Mouse (Mus musculus) cerebellum, postnatal 14 days (tissue): Measurements from ENCODE around the gene Cenpp.
"Not testable (repeated sequence)": the region's sequence is repeated elsewhere in the genome, so short reads cannot be mapped to it uniquely, and the experiment has no call there.

Experiments
- DNase-seq, 2 experiments: peaks; one replicate each; pipeline ENCODE4 v3.0.0; 2021; ENCODE audit warnings: mixed read lengths in 2 of 2

Cenpp gene

DNA sequence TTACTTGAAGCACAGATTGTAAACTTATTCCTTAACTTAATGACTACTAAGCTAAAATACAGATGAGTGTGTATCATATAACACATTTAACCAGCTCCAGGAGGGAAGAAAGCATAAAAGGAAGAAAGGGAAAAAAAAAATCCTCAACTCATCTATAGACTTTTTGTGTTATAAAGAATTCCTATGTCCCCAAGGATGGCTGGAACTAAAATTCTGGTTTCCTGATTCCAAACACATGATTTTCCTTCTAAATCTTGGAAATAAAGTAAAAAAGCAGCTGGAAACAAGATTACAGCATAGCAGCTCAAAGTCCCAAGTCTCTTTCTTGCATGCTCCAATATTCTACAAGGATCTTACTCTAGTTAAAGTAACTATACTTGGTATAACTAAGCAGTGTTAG, 49.0 kb downstream of the Cenpp start:
- no peak for DNase-seq

DNA sequence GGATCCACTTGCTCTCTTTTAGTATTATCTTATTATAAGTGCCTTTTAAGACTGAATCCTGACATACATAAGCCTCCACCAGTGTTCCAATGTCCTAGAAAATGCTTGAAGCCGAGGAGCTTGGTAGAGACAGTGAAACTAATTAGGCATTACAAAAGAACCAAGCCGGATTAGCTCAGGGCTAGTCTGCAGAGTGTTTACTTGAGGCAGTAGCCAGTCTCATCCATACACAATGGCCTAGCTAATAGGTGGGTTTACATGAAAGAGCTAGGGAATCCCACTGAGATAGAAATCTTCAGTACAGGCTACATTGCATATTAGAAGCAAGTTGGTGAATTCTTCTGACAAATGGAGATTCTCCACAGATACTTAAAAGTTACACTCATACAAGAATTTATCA, 50.0 kb downstream of the Cenpp start:
- DNase-seq: not testable (repeated sequence)

DNA sequence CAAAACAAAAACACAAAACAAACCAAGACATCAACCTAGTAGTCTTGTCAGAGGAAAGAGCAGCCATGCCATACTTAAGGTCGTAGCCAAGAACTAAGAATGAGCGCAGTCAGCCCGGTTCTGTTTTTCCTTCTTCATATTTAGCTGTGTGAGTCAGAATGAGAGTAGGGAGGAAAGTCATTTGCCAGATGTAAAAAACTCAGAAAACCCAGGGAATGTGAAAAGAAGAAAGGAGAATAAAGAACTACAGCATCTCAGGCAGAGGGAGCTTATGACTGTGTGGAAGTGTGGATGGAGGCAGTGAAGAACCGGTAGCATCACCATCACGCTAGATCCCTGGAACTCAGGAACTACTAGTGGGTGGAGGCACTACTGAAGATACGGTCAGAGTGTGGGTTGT, 66.5 kb downstream of the Cenpp start:
- no peak for DNase-seq

DNA sequence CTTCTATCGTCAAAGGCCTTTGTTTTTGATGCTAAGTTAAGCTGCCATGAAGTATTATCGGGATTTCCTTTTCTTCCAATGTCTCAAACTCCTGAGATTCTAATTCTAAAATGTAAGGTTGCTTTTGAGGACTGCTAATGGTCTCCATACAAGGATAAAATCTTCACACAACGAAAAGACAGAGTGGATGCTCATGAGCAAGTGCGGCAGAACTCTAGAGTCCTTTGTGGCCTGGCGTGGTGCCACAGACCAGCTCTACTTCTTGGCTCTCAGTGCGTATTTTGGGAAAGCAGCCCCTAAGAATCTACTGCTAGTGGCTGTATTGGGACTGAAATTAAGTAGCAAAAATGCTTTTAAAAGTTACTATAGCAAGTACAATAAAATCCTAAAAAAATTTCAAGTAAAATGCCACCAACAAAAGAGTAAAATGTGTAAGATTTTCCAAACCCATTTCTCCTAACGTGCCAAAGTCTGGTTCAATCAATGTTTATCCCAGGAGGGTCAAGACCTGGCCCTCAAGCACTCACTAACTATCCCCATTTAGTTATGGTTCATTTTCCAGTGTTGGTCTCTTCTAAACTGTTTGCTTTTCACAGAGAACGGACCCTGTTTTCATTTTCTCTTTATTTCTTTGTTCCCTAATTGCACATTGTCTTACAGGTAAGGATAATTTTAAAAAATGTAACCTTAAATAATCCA, 68.1 kb downstream of the Cenpp start:
- peak; percentile 8 to 13 for DNase-seq

DNA sequence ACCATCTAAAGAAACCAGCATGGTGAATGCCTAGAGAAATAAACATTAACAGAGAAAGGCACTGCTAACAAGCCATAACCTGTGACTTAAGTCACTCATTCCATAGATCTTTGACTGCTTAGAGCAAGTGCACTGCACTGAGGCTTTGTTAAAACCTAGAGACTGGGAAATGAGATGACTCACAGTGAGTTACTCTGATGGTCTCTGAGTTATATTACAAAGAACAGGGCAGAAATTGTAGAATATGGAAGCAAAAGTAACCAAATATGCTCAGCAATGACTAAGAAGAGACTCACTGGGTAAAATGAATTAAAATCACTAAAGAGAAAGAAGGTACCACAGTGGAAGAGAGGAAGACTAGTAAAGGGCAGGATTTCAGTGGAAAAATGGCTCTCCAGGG, 68.7 kb downstream of the Cenpp start:
- no peak for DNase-seq

DNA sequence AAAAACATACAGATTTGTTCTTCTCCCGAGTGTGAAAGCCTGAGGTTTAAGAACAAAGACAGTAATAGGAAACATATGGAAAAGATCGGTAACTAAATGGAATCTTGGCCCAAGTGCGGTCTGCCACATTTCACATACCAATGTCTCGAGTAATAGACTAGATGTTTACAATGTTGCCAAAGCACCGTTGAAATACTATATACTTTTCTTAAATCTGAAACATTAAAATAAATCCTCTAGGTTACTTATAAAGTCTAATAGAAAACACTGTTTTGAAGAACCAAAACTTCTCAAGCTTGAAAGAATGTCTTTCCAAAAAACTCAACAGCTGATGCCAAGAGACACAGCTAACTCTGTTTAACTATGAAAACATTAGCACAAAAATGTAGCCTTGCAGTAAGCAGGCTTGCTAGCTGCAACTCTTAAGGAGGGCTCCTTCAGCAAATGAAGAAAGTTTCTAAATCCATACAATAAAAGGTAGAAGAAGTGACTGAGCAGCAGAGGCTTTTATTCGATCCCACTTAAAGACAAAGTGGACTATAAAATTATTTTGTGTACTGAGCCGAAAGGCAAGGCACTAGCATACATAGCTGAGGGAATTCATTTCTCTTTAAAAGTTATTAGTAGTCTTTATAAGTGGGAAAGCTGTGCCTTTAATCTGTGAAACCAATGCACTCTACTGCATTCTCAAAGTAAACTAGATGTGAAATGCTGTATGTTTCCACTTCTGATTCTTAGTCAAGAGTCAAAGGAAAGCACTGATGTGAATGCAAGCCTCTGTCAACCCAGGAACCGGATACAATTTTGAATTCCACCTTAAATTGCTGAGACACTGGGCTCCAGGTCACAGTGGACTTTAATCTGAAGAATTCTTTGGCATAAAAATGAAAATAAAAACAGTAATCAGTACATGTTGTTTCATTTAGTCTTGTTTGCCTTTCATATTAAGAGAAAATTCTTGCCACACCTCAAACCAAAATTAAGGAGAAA, 70.7 kb downstream of the Cenpp start, which contains the start of gene Omd:
Omd (plus strand) TSS at position 922 of the 990 bp plus-strand sequence.
- DNase-seq: no peak

DNA sequence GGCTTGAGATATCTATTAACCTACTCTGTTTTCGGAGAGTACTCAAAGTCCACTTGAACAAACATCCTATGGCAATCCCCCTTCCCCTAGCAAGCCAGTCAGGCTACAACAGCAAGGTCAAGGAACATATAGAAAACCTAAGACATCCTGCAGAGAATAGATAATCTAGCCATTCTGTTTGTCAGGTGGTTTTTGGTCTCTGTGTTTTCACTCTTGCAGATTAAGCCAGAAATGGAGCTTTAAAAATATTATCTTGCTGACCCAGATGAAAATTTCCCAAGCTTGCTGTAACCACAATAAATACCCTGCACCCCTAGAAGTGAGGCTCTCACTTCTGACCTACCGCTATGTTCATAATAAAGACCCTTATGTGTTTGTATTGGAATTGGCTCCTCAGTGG, 81.2 kb downstream of the Cenpp start:
- DNase-seq: no peak

DNA sequence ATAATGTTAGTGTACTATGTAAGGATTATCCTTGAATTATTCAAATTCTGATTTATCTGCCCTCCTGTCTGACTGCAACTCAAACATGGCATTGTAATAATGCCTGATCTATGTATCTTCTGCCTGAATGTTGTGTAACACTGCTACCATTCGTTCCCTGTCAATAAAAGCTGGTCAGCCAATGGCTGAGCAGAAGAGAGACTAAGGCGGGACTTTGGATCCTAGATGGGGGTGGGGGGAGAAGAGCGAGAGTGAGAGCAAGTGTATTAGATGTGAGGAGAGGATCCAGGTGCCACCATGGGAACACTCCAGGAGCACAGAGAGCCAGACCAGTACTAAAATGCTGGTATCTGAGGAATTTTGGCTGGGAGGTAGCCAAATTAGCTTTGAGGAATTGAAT, 82.2 kb downstream of the Cenpp start:
- DNase-seq: peak; percentile 17 to 38

DNA sequence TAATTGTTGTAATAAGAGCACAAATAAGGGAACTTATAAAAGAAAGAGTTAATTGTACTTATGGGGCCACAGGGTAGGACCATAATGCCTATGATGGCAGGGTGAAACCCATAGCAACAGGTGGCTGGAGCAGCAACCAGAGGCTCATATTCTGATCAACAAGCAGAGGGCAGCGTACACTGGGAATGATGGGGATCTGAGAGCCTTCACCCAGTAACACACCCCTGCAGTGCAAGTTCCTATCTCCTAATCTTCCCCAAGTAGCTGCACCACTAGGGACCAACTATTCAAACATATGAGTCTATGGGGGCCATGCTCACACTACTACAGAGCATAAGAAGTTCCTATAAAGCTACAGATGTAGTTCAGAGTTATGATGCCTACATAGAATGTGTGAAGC, 88.2 kb downstream of the Cenpp start:
- no peak for DNase-seq

DNA sequence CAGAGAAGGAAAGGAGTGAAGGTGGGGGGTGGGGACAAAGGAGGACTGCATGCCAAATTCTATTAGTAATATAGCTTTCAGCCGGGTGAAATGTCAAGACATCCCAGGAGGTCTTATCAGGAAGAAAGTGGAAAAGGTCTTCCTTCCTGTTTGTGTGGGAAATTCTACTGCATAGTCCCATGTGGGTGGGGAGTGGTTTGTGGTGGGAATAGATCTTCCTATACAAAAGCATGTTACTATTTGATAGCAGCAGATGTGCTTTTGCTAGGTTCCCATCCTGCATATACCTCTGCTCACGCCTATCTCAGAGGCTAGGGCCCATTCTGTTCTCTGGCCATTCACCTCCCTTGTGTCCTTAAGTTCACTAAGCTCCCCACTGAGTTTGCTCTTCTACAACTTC, 91.7 kb downstream of the Cenpp start:
- DNase-seq: no peak

DNA sequence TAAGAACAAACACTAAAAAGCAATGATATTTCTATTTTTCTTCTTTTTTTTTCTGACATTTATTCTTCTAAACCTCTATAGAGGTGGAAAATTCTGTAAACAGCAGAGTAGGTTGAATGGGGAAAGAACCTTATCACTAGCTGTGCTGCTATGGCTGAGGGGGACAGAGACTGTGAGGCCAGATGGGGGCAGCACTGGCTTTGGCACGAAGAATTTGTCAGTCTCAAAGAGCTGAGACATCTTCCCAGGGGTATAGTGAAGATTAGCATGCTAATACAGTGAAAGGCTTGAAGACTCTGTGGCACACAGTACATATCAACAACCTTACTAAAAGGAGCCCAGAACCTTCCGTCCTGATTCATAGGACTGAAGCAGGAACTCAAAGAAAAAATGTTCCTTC, 93.4 kb downstream of the Cenpp start:
- peak; percentile 14 to 42 for DNase-seq

DNA sequence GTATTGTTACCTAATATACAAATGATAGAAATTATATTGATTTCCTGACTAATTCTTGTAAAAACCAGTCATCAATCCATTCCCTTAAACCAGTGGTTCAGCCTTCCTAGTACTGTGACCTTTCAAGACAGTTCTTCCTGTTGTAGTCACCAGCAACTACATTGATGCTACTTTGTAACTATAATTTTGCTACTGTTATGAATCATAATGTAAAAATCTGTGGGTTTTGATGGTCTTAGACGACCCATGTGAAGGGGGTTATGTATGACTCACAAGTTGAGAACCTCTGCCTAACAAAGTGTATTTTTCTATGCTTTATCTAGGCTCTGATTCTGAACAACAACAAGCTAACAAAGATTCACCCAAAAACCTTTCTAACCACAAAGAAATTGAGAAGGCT, 95.7 kb downstream of the Cenpp start:
- no peak for DNase-seq

DNA sequence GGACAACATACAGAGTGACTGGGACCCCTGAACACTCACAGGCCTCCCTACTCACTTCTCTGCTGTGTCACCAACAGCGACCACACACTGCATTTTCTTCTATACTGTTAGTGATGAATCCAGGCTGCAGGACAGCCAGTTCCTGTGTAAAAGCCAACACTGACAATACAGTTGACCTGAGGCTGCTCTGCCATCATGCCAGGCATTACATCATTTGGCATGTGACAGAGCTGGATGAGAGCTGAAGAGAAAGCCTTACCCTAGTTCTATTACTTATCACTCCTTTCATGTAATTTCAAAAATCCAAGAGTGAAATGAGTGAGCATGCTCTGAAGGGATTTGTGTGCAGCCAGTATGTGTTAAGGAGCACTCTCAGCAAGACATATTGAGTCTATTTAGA, 96.4 kb downstream of the Cenpp start:
- peak in 1 of 2 experiments; percentile 7 for DNase-seq

DNA sequence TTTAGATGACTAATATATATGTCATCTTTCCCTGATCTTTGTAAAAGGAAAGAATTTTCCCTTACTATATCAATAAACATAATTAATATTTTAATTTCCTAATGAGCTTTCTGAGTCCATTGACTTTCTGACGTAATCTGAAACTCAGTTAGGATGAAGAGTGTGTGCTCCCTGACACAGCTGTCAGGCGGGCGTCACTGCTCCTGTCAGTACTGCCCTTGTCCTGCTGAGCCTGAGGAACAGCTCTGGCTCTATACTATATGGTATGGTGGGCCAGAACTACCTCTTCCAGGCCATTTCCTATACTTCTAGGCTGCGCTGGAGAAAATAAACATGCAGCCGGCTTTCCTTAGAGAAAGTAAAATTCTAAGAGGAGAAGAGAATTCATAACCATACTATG, 98.1 kb downstream of the Cenpp start:
- DNase-seq: no peak

DNA sequence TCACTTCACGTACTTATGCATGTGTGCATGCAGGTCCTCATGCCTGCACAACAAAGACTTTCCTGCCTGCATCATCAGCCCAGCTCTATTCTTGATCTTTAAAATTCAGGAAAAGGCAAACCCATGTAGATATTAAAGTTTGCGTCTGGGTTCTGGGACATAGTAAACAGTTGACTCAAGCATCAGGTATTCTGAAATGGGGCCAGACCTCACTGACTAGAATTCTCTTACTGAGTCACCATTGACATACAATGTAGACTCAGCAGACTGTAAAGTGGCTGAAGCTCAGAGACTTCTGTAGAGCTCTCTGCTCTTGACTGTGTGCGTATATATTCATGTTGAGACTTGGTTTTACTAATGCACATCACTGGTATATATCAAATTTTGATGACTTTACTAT, 103.0 kb downstream of the Cenpp start:
- no peak for DNase-seq

DNA sequence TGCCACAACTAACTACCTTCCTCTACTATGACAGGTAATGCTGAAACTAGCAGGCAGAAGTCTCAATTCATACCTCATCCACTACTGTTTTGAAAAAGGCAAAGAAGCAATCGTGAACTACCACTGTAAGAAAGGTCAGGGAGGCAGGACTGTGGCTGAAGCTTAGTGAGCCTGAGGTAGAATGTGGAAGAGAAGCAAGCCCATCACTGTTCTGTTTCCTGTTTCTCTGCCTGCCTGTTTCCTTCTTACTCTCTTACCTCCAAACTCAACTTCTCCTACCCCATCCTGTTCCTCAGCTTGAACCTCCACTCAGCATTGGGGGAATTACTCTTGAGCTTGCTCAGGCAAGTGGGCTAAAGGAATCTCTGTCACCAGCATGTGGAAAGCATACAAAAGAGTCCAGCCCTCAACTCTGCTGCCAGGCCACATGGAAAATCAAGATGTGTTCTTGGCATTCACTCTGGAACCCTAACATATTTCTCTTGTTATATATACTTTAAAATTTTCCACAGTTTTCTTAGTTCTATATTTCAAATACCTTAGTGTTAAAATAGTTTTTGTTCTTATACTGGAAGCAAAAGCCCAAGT, 104.9 kb downstream of the Cenpp start:
- no peak for DNase-seq

DNA sequence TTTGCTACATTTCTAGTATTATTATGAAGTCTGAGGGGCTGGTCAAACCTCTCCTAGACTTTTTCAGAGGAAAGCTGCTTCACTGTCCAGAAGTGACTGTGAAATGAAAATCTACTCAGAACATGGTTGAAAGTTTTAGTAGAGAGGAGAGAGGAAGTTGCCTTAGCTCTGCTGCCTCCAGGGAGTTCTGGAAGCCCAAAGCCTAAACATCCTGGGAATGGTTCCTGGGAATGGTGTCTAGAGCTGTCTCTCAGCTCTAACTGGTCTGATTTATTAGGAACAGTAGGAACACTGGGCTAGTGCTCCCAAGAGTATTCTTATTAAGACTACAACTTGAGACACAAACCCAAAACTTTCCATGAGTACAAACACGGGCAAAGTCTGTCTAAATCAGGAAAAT, 106.1 kb downstream of the Cenpp start:
- DNase-seq: no peak

DNA sequence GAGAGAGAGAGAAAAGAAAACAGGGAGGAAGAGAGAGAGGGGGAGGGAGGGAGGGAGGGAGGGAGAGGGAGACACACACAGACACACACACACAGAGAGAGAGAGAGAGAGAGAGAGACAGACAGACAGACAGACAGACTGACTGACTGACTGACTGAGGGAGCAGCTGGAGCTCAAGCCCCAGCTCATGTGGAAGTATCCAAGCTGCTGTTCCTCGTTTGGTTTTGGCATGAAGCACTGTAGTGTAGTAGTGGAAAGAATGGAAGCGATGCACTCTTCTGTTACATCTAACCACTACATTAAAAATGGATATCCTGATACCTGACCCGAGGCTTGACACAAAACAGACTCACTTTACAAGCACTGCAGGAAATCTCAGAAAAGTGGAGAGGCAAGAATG, 106.9 kb downstream of the Cenpp start:
- DNase-seq: peak in 1 of 2 experiments; percentile 3

DNA sequence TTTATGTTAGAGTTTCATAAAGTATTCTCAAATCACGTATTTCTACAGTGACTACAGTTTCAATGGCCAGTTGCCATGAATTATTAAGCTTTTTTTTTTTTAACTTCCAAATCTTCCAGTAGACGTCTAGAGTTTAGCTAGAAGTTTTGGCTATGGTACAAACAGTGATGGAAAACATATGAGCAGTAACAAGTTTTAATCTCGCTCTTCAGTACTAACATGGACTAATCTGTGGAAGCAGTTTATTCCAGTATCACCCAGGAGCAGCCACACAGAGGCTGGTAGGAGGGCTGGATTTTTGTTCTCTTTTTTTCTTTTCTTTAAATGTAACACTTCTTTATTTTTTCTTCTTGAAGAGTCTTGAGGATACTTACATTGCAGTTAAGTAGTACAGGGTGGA, 108.3 kb downstream of the Cenpp start, which contains the start of gene Aspn:
Aspn (plus strand) TSS at position 165 of the 400 bp plus-strand sequence.
- no peak for DNase-seq

DNA sequence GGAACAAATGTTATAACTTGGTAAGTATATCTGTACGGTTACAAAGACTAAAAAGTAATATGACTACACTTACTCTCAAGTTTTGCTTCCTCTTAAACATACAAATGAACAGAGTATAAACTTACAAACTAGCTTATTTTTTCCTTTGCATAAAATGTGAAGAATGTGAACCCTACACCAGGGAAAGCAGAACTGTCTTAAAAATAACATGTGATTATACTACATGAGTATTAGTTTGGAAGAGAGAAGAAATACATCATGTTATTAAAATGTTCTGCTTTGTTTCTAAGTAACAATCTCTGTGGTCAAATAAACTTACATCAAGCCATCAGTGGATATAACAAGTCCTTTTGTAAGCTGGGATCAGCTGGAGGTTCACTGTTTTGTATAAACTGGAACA, 113.9 kb downstream of the Cenpp start:
- no peak for DNase-seq

DNA sequence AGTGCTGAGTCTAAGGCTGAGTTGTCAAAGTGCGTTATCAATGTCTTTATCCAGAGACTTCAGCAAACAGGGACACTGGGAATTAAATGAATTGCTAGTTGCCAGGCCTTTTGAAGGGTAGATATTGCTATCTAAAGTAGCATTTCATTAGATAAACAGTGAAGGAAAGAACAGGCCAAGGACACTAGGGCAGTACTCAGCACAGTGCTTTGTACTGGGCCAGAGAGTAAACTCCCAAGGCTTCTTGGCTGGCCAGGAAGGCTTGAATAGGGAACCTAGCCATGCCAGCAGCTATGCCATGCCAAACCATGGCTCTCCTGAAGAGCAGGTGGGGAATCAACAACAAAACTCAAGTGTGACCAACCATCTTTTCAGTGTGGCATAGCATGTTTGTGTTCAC, 115.6 kb downstream of the Cenpp start:
- no peak for DNase-seq

DNA sequence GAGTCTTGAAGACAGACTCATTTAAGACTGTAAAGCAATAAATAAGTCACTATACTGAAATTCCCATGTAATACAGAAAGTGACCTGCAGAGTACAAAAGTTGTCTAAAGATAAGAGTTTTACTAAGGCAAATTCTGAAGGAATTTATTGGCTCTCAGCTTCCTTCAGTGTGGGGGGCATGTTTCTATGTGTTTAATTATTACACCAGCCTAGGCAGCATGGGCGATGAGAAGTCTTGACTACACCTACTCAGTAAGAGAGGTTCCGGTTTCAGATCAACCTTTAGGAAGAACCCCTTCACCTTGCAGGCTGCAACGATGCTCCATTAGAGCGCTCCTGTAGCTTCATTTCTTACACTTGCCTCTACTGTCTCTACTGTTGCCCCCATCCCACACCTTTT, 121.9 kb downstream of the Cenpp start:
- DNase-seq: no peak

DNA sequence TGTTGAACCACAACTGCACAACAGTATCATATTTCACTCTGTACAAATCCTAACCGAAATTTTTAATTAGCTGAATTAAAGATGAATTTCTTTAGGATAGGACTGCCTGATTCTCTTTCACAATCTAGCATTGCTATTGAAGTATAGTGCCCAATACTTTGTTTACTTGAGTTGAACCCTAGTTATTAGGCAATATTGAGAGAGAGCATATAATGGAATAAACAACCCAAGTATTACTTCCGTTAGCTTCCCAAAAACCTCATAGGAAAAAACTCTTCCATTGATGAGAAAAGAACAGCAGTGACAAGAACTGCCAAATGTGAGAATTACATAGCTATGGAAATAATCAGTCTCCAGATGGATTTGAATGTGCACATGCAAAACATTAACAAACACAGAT, 126.3 kb downstream of the Cenpp start:
- no peak for DNase-seq

DNA sequence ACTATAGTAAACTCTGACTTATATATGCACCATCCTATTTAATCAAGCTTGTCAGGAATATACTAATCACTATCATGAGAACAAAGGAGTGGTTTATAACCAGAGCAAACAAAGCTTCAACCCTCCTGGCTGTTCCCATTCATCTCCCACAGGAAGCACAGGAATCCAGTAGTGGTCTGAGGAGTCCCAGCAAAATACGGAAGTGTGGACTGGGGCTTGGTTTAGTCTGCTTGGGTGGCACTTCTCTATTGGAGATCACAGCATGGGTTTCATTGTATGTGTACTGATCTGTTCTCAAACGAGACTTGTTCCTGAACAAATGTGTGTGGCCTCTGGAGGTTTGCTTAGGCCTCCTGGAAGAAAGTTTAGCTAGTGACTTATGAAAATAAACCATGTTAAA, 133.8 kb downstream of the Cenpp start:
- no peak for DNase-seq
